Mouse (Mus musculus): Measurements from ENCODE around the gene Gm11032. TPM values are rescaled to one million over a fixed set of nuclear protein-coding genes. Genes with fewer than 3 reads are reported as not detected.
"Not testable (repeated sequence)": the region's sequence is repeated elsewhere in the genome, so short reads cannot be mapped to it uniquely, and the experiment has no call there.

Gene Gm11032
- not detected in 2 replicates for polyA plus RNA-seq (2015; fragmentation: Nextera tagmentation; extraction: Ambion mirVana)

GRCm38 (mm10) chr11:4620017-4620485, at the start of gene Gm11032:
TSS of gene Gm11032 (plus strand) at chr11:4620067.
- ATAC-seq, result no peak
- no peaks in the 10 kb centered on the region for H3K36me3 ChIP-seq (ENCODE audit: control insufficient read depth, insufficient read depth, low read length)
- no peak within 1 kb of the TSS for H3K4me2 ChIP-seq (ENCODE audit: low read depth, low read length)
- WGBS, result 77% methylated on average over 16 of the region's 16 CpGs
- no peak within 1 kb of the TSS for H3K27ac ChIP-seq (ENCODE audit: low read length)
- no peaks in the 10 kb centered on the region for H3K4me1 ChIP-seq (ENCODE audit: control insufficient read depth, insufficient read depth, low read length)
- no peaks in the 10 kb centered on the region for H3K9me3 ChIP-seq (ENCODE audit: control insufficient read depth, low read length)
- H3K4me3 ChIP-seq (ENCODE audit: low read length), result no peak within 1 kb of the TSS
- H3K9ac ChIP-seq (ENCODE audit: low read depth, low read length), result no peak within 1 kb of the TSS
- no peaks in the 10 kb centered on the region for H3K27me3 ChIP-seq (replicated peaks; ENCODE audit: control insufficient read depth, insufficient read depth, low read length)

- H3K9me3 ChIP-seq (ENCODE audit: control insufficient read depth, low read length), result no peaks in the 10 kb centered on the region
- ATAC-seq, result no peak
- no peak overlapping the region for H3K27ac ChIP-seq (ENCODE audit: low read length)
- H3K9ac ChIP-seq (ENCODE audit: low read depth, low read length), result no peak overlapping the region
- 64% methylated on average over 4 of the region's 4 CpGs for WGBS
- H3K27me3 ChIP-seq (replicated peaks; ENCODE audit: control insufficient read depth, insufficient read depth, low read length), result no peaks in the 10 kb centered on the region
- no peak overlapping the region for H3K4me2 ChIP-seq (ENCODE audit: low read depth, low read length)
- peaks cover 15% of the 10 kb centered on the region for H3K4me1 ChIP-seq (ENCODE audit: control insufficient read depth, insufficient read depth, low read length)
- no peaks in the 10 kb centered on the region for H3K36me3 ChIP-seq (ENCODE audit: control insufficient read depth, insufficient read depth, low read length)
- H3K4me3 ChIP-seq (ENCODE audit: low read length), result no peak overlapping the region
Observed at GRCm38 (mm10) chr11:4571491-4571901, 48.4 kb upstream of the Gm11032 start.

- ATAC-seq; H3K36me3 ChIP-seq (ENCODE audit: control insufficient read depth, insufficient read depth, low read length); H3K4me2 ChIP-seq (ENCODE audit: low read depth, low read length); H3K4me3 ChIP-seq (ENCODE audit: low read length); H3K27ac ChIP-seq (ENCODE audit: low read length); H3K9me3 ChIP-seq (ENCODE audit: control insufficient read depth, low read length); H3K27me3 ChIP-seq (replicated peaks; ENCODE audit: control insufficient read depth, insufficient read depth, low read length); H3K9ac ChIP-seq (ENCODE audit: low read depth, low read length): not testable (repeated sequence)
- H3K4me1 ChIP-seq (ENCODE audit: control insufficient read depth, insufficient read depth, low read length), result peaks cover 15% of the 10 kb centered on the region
- WGBS, result 82% methylated on average over 2 of the region's 2 CpGs
Observed at GRCm38 (mm10) chr11:4576090-4576732, 43.7 kb upstream of the Gm11032 start.

- Histone ChIP-seq H3K27me3 (replicated peaks; ENCODE audit: control insufficient read depth, insufficient read depth, low read length) (no peaks in the 10 kb centered on the region), H3K9ac (ENCODE audit: low read depth, low read length) (no peak overlapping the region), H3K36me3 (ENCODE audit: control insufficient read depth, insufficient read depth, low read length) (no peaks in the 10 kb centered on the region), H3K27ac (ENCODE audit: low read length) (no peak overlapping the region), H3K9me3 (ENCODE audit: control insufficient read depth, low read length) (no peaks in the 10 kb centered on the region), H3K4me3 (ENCODE audit: low read length) (no peak overlapping the region), H3K4me1 (ENCODE audit: control insufficient read depth, insufficient read depth, low read length) (peaks cover 12% of the 10 kb centered on the region), H3K4me2 (ENCODE audit: low read depth, low read length) (no peak overlapping the region)
- 85% methylated on average over 2 of the region's 2 CpGs for WGBS
- ATAC-seq, result no peak
Observed at GRCm38 (mm10) chr11:4577079-4577478, 42.8 kb upstream of the Gm11032 start.

- H3K36me3 ChIP-seq (ENCODE audit: control insufficient read depth, insufficient read depth, low read length), result no peaks in the 10 kb centered on the region
- no peak overlapping the region for H3K4me2 ChIP-seq (ENCODE audit: low read depth, low read length)
- no peak overlapping the region for H3K4me3 ChIP-seq (ENCODE audit: low read length)
- no peak overlapping the region for H3K27ac ChIP-seq (ENCODE audit: low read length)
- H3K9ac ChIP-seq (ENCODE audit: low read depth, low read length), result no peak overlapping the region
- H3K27me3 ChIP-seq (replicated peaks; ENCODE audit: control insufficient read depth, insufficient read depth, low read length), result no peaks in the 10 kb centered on the region
- H3K9me3 ChIP-seq (ENCODE audit: control insufficient read depth, low read length), result no peaks in the 10 kb centered on the region
- peak; percentile 63 for ATAC-seq
- 59% methylated on average over 2 of the region's 2 CpGs for WGBS
- H3K4me1 ChIP-seq (ENCODE audit: control insufficient read depth, insufficient read depth, low read length), result peaks cover 12% of the 10 kb centered on the region
Observed at GRCm38 (mm10) chr11:4578682-4579081, 41.2 kb upstream of the Gm11032 start.

GRCm38 (mm10) chr11:4591811-4592210, 28.1 kb upstream of the Gm11032 start:
- Histone ChIP-seq H3K27me3 (replicated peaks; ENCODE audit: control insufficient read depth, insufficient read depth, low read length) (no peaks in the 10 kb centered on the region), H3K36me3 (ENCODE audit: control insufficient read depth, insufficient read depth, low read length) (no peaks in the 10 kb centered on the region), H3K9me3 (ENCODE audit: control insufficient read depth, low read length) (no peaks in the 10 kb centered on the region), H3K4me2 (ENCODE audit: low read depth, low read length) (no peak overlapping the region), H3K9ac (ENCODE audit: low read depth, low read length) (no peak overlapping the region), H3K27ac (ENCODE audit: low read length) (no peak overlapping the region), H3K4me3 (ENCODE audit: low read length) (no peak overlapping the region), H3K4me1 (ENCODE audit: control insufficient read depth, insufficient read depth, low read length) (peaks cover 8% of the 10 kb centered on the region)
- WGBS, result 88% methylated on average over 4 of the region's 4 CpGs
- ATAC-seq, result no peak

- Histone ChIP-seq H3K27ac (ENCODE audit: low read length) (no peak overlapping the region), H3K9ac (ENCODE audit: low read depth, low read length) (peak overlapping the region; percentile 99), H3K4me1 (ENCODE audit: control insufficient read depth, insufficient read depth, low read length) (peaks cover 8% of the 10 kb centered on the region), H3K27me3 (replicated peaks; ENCODE audit: control insufficient read depth, insufficient read depth, low read length) (no peaks in the 10 kb centered on the region), H3K4me2 (ENCODE audit: low read depth, low read length) (peak overlapping the region; percentile 67), H3K36me3 (ENCODE audit: control insufficient read depth, insufficient read depth, low read length) (no peaks in the 10 kb centered on the region), H3K4me3 (ENCODE audit: low read length) (peak overlapping the region; percentile 98), H3K9me3 (ENCODE audit: control insufficient read depth, low read length) (no peaks in the 10 kb centered on the region)
- no peak for ATAC-seq
- WGBS, result 27% methylated on average over 5 of the region's 5 CpGs
Observed at GRCm38 (mm10) chr11:4593491-4593848, 26.4 kb upstream of the Gm11032 start.

- peaks cover 8% of the 10 kb centered on the region for H3K4me1 ChIP-seq (ENCODE audit: control insufficient read depth, insufficient read depth, low read length)
- H3K27me3 ChIP-seq (replicated peaks; ENCODE audit: control insufficient read depth, insufficient read depth, low read length), result no peaks in the 10 kb centered on the region
- peak overlapping the region; percentile 67 for H3K4me2 ChIP-seq (ENCODE audit: low read depth, low read length)
- H3K36me3 ChIP-seq (ENCODE audit: control insufficient read depth, insufficient read depth, low read length), result no peaks in the 10 kb centered on the region
- H3K9ac ChIP-seq (ENCODE audit: low read depth, low read length), result peak overlapping the region; percentile 99
- no peaks in the 10 kb centered on the region for H3K9me3 ChIP-seq (ENCODE audit: control insufficient read depth, low read length)
- H3K4me3 ChIP-seq (ENCODE audit: low read length), result peak overlapping the region; percentile 98
- peak overlapping the region; percentile 93 for H3K27ac ChIP-seq (ENCODE audit: low read length)
- WGBS, result under 1% methylated on average over 45 of the region's 45 CpGs
- peak; percentile 92 for ATAC-seq
Observed at GRCm38 (mm10) chr11:4593849-4594607, 25.8 kb upstream of the Gm11032 start.

GRCm38 (mm10) chr11:4594608-4595500, 25.0 kb upstream of the Gm11032 start, which contains the start of gene Mtmr3:
TSS of gene Mtmr3 (minus strand) at chr11:4594863.
- peak within 1 kb of the TSS; percentile 93 for H3K27ac ChIP-seq (ENCODE audit: low read length)
- H3K9me3 ChIP-seq (ENCODE audit: control insufficient read depth, low read length), result no peaks in the 10 kb centered on the region
- no peaks in the 10 kb centered on the region for H3K27me3 ChIP-seq (replicated peaks; ENCODE audit: control insufficient read depth, insufficient read depth, low read length)
- H3K4me1 ChIP-seq (ENCODE audit: control insufficient read depth, insufficient read depth, low read length), result peaks cover 8% of the 10 kb centered on the region
- H3K36me3 ChIP-seq (ENCODE audit: control insufficient read depth, insufficient read depth, low read length), result no peaks in the 10 kb centered on the region
- H3K4me3 ChIP-seq (ENCODE audit: low read length), result peak within 1 kb of the TSS; percentile 98
- H3K4me2 ChIP-seq (ENCODE audit: low read depth, low read length), result peak within 1 kb of the TSS; percentile 67
- ATAC-seq, result peak; percentile 95
- whole genome bisulfite sequencing, result 3% methylated on average over 51 of the region's 53 CpGs
- peak within 1 kb of the TSS; percentile 99 for H3K9ac ChIP-seq (ENCODE audit: low read depth, low read length)

Measured in intestine, embryonic 16.5 days (tissue).